Mouse (Mus musculus): ENCODE measurements around the gene 2010003K11Rik.

The 2010003K11Rik gene

DNA sequence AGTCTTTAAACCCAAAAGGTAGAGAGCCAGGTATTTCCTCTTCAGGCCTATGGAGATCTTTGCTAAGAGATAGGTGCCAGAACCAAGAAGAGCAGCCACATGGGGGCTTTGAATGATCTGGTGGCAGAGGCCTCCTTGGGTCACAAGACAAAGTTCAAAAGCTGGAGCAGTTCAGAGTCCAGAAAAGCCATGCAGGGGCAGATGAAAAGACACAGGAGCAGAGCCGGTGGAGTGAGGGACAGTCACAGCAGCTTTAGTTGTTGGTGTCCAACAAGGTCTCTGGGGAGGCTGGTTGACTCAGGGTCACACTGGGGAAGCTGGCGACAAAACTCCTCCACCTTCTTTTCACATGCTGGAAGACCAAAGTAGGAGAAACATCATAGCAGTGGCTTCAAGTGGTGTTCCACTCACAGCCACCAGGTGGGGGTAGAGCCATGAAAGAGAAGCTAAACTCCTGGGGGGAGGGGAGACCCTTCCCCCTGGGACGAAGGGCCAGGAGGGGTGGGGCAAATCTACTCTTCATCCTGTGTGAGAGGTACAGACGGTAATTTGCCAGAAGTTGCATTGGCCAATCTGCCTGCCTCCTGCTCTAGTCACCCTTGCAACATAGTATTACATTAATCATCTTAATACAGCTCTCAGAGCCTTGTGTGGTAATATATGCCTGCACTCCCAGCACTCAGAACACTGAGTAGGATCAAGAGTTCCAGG is 965 bp downstream of the 2010003K11Rik start:
- DNase-seq (ENCODE audit: low spot score): peak; percentile 49

- DNase-seq (ENCODE audit: low spot score): no peak
These were observed 1.7 kb downstream of the 2010003K11Rik start for GRCm38 (mm10) chr19:4496535-4497262.

DNA sequence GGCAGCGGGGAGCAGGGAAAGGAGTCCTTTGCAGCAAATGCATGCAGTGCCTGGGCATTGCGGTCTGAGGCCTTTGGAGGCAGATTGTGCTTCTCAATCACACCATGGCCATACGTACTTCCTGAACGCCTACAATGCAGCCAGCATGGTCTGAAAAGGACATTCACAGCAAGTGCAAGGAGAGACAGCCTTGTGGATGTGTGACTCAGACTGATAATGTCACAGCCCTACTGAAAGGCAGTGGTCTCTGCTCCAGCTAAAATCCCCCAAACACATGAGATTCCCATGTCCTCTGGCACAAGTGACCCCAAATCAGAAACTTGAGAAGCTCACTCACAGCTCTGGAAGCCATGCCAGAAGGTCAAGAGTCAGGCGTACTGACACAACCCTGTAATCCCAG is 2.6 kb downstream of the 2010003K11Rik start:
- no peak for DNase-seq (ENCODE audit: low spot score)

DNA sequence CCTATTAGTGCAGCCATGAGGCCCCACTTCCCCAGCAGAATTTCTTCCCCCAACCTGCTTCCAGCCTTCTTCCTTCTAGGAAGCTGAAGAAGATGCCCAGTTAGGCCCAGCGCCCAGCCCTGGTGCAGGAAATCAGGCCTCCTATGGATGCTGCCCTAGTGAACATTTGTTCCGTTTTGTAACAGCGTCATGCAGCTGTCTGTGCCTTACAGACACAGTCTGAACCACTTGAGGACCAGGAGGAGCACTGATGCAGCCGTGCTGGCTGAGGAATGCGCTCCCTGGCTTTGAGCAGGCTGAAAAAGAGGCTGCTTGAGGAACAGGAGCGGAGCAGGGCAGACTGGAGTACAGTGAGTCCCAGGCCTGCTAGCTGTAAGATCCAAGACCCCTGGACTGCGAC is 3.7 kb downstream of the 2010003K11Rik start:
- DNase-seq (ENCODE audit: low spot score): no peak

- DNase-seq (ENCODE audit: low spot score): no peak
These were observed 5.7 kb downstream of the 2010003K11Rik start for GRCm38 (mm10) chr19:4492526-4493296.

GRCm38 (mm10) chr19:4491080-4491695 is 7.2 kb downstream of the 2010003K11Rik start:
- no peak for DNase-seq (ENCODE audit: low spot score)

GRCm38 (mm10) chr19:4487877-4488276 is 10.5 kb downstream of the 2010003K11Rik start:
- no peak for DNase-seq (ENCODE audit: low spot score)

- DNase-seq (ENCODE audit: low spot score): no peak
These were observed 13.4 kb downstream of the 2010003K11Rik start for GRCm38 (mm10) chr19:4485006-4485405.

- no peak for DNase-seq (ENCODE audit: low spot score)
These were observed 16.1 kb downstream of the 2010003K11Rik start for GRCm38 (mm10) chr19:4482111-4482859.

GRCm38 (mm10) chr19:4481326-4481725 is 17.1 kb downstream of the 2010003K11Rik start:
- no peak for DNase-seq (ENCODE audit: low spot score)

DNA sequence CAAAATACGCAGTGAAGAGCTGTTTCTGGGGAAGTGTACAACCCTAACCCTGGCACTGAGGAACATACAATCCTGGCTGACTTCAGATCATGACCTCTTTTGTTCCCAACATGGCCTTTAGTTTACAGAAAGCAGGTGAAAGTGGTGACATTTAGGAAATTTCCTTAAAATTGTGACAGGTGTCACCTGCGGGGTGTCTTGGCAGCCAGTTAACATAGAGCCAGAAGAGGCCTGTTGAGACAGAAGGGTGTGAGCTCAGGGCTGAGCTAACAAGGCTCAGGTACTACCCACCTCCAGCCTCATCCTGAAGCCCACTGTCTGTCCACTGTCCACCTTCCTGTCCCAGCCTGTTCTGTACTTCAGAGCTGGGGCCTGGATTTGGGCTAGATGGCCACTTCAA is 18.3 kb downstream of the 2010003K11Rik start:
- DNase-seq (ENCODE audit: low spot score): no peak

DNA sequence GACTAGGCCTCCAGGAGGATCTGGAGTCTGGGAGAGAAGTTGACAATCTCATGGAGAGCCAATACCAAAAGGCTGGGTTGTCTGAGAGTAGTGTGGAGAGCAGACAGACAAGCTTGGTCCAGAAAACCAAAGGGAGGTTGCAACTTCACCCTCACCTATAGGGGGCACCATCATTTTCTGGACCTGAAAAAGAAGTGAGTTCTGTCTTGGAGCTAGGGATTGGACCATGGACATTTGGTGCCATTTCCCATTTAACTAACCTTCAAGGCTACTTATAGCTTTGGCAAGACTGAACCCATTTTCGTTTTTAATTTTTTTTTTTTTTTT is 20.2 kb downstream of the 2010003K11Rik start:
- DNase-seq (ENCODE audit: low spot score): no peak

DNA sequence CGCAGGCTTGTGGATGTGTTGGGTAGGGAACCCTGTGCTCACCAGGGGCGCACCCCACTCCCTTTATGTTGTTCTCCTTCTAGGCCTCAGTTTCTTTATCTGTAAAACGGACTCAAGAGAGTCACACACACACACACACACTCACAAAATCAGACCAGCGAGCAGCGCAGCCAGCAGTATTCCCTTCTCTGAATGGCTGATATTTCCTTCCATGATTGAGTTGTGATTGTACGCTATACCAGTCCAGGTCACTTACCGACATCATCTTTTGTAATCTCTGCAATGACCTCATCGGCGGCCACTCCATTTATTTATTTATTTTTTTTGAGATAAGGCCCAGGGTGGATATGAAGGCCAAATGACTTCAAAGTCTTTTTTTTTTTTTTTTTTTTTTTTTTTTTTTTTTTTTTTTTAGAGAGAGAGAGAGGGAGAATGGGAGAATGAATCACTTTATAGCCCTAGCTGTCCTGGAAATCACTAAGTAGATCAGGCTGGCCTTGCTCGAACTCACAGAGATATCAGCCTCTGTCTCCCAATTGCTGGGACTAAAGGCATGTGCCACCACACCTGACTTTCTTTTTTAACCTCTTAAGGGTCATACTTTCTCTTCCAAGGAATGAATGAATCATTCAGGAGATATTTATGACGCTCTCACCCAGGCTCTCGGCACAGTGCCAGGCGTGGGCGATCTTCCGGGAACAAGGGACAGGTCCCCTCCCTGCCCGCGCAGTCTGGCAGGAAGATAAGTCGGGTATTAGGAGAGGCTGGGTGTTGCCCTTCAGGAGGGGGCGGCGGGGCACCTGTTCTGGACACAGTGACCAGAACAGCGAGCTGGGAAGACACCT is 20.8 kb downstream of the 2010003K11Rik start, which contains the start of gene Syt12:
TSS of gene Syt12 (minus strand) at position 103 of the 845 bp plus-strand sequence.
- no peak for DNase-seq (ENCODE audit: low spot score)

DNA sequence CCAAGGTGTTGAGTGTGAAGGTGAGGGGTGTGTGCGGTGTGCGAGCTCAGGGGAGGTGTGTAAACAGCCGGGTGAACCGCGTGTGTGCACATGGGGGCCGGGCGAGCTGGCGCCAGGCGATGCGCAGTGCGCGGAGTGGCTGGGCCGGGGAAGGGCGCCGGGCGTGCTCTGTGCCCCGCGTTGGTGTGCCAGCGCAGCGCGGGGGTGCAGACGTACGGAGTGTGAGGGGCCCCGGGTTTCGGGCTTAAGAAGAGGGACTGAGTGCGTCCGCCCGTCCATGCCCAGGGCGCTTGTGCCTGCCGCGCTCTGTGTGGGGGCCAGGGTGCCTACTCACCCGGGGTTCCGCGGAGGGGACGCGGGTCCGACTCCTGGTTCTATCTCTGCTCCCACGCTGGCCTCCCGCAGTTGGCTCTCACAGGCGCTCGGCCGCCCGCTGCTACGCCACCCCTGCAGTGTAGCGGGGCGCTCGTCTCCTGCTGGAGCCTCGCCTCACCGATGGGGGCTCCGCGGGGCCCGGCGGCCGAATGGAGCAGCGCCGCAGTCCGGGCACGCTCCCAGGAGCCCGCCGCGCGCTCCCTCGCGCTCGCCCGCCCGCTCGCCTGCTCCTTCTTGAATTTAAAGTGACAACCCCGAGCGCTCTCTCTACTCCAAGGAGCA is 21.7 kb downstream of the 2010003K11Rik start:
- no peak for DNase-seq (ENCODE audit: low spot score)

GRCm38 (mm10) chr19:4475224-4475925 is 23.0 kb downstream of the 2010003K11Rik start:
- no peak for DNase-seq (ENCODE audit: low spot score)

- no peak for DNase-seq (ENCODE audit: low spot score)
These were observed 23.6 kb downstream of the 2010003K11Rik start for GRCm38 (mm10) chr19:4474739-4475138.

GRCm38 (mm10) chr19:4473549-4473948 is 24.8 kb downstream of the 2010003K11Rik start:
- no peak for DNase-seq (ENCODE audit: low spot score)

DNA sequence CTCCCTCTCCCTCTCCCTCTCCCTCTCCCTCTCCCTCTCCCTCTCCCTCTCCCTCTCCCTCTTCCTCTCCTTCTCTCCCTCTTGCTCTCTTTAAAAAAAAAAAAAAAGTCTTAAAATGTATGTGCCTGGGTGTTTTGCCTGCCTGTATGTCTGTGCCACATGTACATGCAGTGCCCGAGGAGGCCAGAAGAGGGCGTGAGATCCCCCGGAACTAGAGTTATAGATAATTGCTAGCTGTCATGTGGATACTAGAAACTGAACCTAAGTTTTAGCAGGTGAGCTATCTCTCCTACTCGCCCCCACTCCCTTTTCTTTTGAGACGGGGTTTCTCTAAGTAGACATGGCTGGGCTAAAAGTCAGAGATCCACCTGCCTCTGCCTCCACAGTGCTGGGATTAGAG is 30.0 kb downstream of the 2010003K11Rik start:
- peak; percentile 12 for DNase-seq (ENCODE audit: low spot score)

DNA sequence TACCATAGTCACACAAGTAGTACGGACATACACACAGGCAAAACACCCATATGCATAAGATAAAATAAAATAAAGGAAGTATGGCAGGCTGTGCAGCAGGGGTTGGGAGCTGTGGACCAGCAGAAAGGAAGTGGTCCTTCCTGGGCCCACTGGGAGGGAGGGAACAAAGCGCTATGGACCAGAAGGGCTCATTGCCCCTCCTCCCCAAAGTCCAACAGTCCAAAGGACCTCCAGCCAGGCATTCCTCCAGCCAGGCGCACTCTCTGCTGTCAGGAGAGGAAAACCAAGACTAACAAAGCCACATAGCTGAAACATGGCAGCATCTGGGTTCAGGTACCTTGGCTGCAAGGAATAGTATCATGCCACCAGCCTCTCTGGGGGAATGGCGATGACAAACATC is 33.7 kb downstream of the 2010003K11Rik start:
- no peak for DNase-seq (ENCODE audit: low spot score)

- DNase-seq (ENCODE audit: low spot score): no peak
These were observed 36.4 kb downstream of the 2010003K11Rik start for GRCm38 (mm10) chr19:4461981-4462380.
